Mouse (Mus musculus) adrenal gland, postnatal 14 days (tissue): ENCODE measurements at regions not wholly inside any gene's neighbourhood (a gene's known extent, or its start where the extent isn't known, plus 50 kb on each side); places are given as distances from the start of the nearest gene placed in this dataset.

ENCODE experiments used
- DNase-seq: peaks from one replicate; pipeline ENCODE4 v3.0.0; 2021; ENCODE audit warnings: mixed read lengths

GRCm38 (mm10) chr13:72023666-72024065, 60.1 kb upstream of the Irx1 start:
- no peak for DNase-seq

GRCm38 (mm10) chr13:72043930-72044470, 80.5 kb upstream of the Irx1 start:
- DNase-seq, result no peak

- DNase-seq, result no peak
Measured at GRCm38 (mm10) chr13:72056469-72056868, 92.9 kb upstream of the Irx1 start.

- DNase-seq, result no peak
Measured at GRCm38 (mm10) chr13:72061659-72062058, 98.1 kb upstream of the Irx1 start.

GRCm38 (mm10) chr13:72063278-72063761, 99.8 kb upstream of the Irx1 start:
- no peak for DNase-seq

- no peak for DNase-seq
Measured at GRCm38 (mm10) chr13:72096585-72096984, 133.1 kb upstream of the Irx1 start.

GRCm38 (mm10) chr13:72097268-72097667, 133.7 kb upstream of the Irx1 start:
- DNase-seq, result no peak

GRCm38 (mm10) chr13:72097811-72098210, 134.3 kb upstream of the Irx1 start:
- DNase-seq, result no peak

- DNase-seq, result peak; percentile 11
Measured at GRCm38 (mm10) chr13:72100741-72101140, 137.2 kb upstream of the Irx1 start.

GRCm38 (mm10) chr13:72108666-72109065, 145.1 kb upstream of the Irx1 start:
- DNase-seq, result no peak

GRCm38 (mm10) chr13:72113942-72114341, 150.4 kb upstream of the Irx1 start:
- DNase-seq, result no peak

- no peak for DNase-seq
Measured at GRCm38 (mm10) chr13:72114776-72115663, 151.5 kb upstream of the Irx1 start.

- DNase-seq, result no peak
Measured at GRCm38 (mm10) chr13:72120467-72120866, 156.9 kb upstream of the Irx1 start.

GRCm38 (mm10) chr13:72120911-72121553, 157.5 kb upstream of the Irx1 start:
- DNase-seq, result no peak

GRCm38 (mm10) chr13:72121554-72122229, 158.2 kb upstream of the Irx1 start:
- no peak for DNase-seq

GRCm38 (mm10) chr13:72122230-72122627, 158.7 kb upstream of the Irx1 start:
- no peak for DNase-seq

- DNase-seq, result no peak
Measured at GRCm38 (mm10) chr13:72128306-72128705, 164.8 kb upstream of the Irx1 start.

GRCm38 (mm10) chr13:72131341-72131740, 167.8 kb upstream of the Irx1 start:
- DNase-seq, result no peak

- no peak for DNase-seq
Measured at GRCm38 (mm10) chr13:72134101-72134768, 170.7 kb upstream of the Irx1 start.

GRCm38 (mm10) chr13:72166225-72166624, 202.7 kb upstream of the Irx1 start:
- no peak for DNase-seq

GRCm38 (mm10) chr13:72167434-72167833, 203.9 kb upstream of the Irx1 start:
- no peak for DNase-seq

- no peak for DNase-seq
Measured at GRCm38 (mm10) chr13:72183636-72184035, 220.1 kb upstream of the Irx1 start.
